Mouse (Mus musculus) spleen, postnatal 10 days (tissue): ENCODE results near the gene Col4a2.

Experiments used
- DNase-seq, 2 experiments: peaks; one replicate each; pipeline ENCODE4 v3.0.0; 2021 to 2022; ENCODE audit warnings: low spot score in 2 of 2

The Col4a2 gene

GRCm38 (mm10) chr8:11323681-11324080, 11.1 kb downstream of the Col4a2 start:
- DNase-seq, result no peak

- DNase-seq, result no peak
Observed at GRCm38 (mm10) chr8:11324801-11325395, 12.3 kb downstream of the Col4a2 start.

DNA sequence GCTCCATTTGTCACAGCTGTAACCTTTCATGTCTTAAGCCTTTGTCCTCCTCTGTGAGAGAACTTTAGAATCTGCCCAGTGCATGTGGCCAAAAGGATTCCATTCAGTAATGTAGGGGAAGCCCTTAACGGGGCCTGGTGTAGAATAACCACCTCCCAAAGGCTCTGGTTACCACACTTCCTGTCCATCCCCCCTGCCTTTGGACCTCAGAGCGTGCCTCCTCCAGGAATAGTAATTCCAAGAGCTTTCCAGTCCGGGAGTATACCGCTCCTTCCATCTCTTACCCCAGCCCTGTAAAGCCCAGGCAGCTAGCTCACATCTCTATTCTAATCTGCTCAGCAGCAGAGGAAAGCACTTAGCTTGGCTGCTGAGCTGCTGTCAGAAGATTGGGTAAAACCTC, 14.7 kb downstream of the Col4a2 start:
- DNase-seq, result no peak

GRCm38 (mm10) chr8:11327722-11328417, 15.3 kb downstream of the Col4a2 start:
- DNase-seq, result no peak

- no peak for DNase-seq
Observed at GRCm38 (mm10) chr8:11331561-11331960, 19.0 kb downstream of the Col4a2 start.

GRCm38 (mm10) chr8:11333746-11334145, 21.1 kb downstream of the Col4a2 start:
- no peak for DNase-seq

GRCm38 (mm10) chr8:11334493-11334892, 21.9 kb downstream of the Col4a2 start:
- no peak for DNase-seq

DNA sequence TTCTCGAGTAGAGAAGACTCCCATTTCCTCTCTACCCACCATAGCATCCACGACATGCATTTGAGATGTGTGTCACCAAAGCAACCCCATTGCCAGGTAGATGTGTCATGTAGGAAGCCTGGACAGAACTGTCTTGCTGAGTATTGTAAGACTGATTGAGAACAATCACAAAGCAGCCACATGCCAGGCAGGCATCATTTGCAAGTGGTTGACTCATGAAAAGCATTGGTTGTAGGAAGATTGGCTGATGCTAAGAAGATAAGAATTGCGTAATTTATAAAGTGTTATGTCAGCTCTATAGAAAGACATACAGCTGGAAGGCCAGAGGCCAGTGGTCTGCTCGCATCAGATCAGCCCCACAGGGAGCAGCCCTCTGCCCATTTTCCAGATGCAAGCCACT, 22.6 kb downstream of the Col4a2 start:
- no peak for DNase-seq

DNA sequence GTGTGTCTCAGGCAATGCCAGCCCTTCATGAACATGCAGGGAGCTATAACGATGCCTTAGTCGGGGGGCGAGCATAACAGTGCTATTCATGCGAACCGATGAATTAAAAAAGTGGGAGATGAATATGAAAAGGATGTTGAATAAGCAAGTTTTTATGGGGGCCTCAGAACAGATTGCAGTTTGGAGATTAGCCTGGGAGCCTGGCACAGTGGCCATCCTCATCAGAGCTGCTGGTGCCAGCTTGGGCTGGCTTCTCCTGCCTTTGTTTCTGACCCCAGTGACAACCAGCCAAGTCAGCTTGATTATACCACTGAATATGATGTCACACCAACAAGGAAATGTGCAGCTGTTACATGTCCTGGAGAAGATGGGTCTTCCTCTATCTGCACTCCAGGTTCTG, 23.7 kb downstream of the Col4a2 start:
- DNase-seq, result no peak

- DNase-seq, result no peak
Observed at GRCm38 (mm10) chr8:11337642-11338041, 25.0 kb downstream of the Col4a2 start.

DNA sequence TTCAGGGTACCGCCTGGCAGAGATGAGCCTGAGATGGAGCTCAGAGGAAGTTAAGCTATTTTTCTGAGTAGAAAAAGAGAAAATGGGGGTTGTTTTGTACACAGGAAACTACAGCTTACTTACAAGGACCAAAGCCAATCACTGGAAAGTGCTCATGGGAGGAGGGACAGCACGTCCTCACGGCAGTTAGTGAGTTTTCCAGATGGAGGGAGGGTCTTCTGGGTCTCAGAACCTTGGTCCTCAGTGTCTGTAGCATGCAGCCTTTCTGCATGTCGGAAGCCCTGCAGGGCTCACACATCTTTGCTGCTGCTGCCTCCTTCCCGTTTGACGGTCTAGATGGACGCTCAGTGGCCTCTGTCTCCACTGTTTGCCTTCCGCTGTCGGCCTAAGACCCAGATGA, 25.9 kb downstream of the Col4a2 start:
- DNase-seq, result no peak

DNA sequence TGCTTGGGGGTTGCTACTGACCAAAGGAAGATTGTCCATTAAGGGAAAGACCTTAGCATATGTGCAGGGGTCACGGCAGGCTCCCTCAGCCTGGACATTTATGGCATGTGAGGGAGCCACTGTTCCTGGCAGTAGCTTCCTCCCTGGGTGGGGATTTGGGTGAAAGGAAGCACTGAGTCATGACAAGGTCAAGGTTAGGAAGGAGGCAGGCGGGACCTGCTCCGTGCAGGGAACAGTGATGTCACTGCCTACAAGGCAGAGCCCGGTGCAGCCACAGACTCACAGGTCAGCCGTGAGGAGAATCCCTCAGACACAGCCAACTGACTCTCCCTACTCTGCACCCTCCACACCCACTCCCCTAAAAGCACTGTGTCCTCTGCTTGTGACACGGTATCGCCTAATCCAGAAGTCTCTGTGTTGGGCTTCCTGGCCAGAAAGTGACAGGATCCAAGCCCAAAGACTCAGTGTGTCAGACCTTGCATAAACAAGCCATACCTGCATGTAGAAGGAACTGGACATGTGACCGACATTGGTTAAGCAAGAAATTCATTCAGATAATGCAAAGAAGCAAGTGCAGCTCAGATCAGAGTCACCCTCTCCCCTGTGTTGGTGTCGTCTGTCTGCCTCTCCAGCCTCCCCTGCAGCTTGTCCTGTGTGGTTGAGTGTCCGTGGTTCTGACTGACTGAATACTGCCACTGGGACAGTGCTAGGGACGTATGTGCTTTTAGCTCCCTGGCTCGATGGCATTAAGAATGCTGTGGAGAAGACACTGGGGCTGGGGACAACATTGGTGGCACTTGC, 27.9 kb downstream of the Col4a2 start:
- no peak for DNase-seq

DNA sequence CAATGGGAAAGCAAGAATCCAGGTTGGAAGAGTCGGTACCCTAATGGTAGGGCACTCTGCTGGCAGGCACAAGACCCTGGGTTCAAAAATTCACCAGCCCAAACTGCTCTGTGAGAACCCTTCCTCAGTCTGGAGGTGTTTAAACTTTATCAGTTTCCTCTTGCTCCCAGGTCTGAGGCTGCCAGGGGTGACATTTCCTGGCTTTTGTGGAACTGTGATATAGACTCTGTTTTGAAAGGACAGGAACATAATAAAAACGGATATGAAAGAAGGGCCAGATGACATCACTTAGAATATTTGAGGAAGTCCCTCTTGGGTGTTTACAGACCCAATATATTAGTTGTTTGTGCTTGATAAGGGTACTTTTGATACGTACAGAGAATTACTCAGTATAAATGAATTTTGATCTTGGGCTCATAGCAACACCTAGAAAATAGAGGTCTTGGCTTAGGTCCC, 28.5 kb downstream of the Col4a2 start:
- no peak for DNase-seq

DNA sequence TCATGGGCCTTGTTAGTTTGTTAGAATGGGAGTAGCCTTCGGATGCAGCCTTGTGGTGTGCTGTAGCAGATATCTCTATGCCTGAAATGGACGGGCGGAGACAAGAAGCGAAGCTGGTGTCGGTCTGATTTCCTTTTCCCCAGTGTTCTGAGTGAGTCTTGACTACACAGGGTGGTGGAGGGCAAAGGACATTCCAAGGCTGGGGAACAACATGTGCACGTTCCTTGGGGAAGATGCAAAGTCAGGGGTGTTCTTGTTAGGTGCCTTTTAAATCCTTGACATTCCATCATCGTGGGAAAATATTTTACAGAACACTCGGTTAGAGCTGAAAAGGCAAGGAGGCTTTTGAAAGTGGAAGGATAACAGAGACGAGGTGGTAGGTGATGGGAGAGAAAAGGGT, 31.9 kb downstream of the Col4a2 start:
- DNase-seq, result no peak

DNA sequence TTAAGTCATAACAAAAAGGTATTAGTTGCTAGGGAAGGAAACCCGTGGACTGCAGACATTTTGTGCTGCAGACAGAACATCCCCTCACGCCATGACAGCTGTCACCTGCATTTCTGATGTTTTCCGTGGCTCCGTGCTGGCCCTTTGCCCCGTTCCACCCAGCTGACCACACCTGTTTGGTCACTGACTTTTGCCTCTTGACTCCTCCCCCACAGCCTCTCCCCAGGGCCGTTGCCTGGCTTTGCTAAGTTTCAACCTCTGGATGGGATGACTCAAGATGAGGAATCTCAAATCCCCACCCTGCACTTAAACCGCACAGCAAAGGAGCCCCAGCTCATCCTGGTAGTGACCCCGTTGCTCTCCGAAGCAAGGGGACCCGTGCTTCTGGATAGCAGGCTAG, 33.6 kb downstream of the Col4a2 start:
- no peak for DNase-seq

GRCm38 (mm10) chr8:11347699-11348098, 35.1 kb downstream of the Col4a2 start:
- no peak for DNase-seq

GRCm38 (mm10) chr8:11348622-11349021, 36.0 kb downstream of the Col4a2 start:
- no peak for DNase-seq

GRCm38 (mm10) chr8:11351355-11351754, 38.8 kb downstream of the Col4a2 start:
- DNase-seq, result no peak

GRCm38 (mm10) chr8:11352514-11352913, 39.9 kb downstream of the Col4a2 start:
- no peak for DNase-seq

GRCm38 (mm10) chr8:11354800-11355451, 42.3 kb downstream of the Col4a2 start:
- DNase-seq, result no peak

- no peak for DNase-seq
Observed at GRCm38 (mm10) chr8:11355900-11356299, 43.3 kb downstream of the Col4a2 start.

DNA sequence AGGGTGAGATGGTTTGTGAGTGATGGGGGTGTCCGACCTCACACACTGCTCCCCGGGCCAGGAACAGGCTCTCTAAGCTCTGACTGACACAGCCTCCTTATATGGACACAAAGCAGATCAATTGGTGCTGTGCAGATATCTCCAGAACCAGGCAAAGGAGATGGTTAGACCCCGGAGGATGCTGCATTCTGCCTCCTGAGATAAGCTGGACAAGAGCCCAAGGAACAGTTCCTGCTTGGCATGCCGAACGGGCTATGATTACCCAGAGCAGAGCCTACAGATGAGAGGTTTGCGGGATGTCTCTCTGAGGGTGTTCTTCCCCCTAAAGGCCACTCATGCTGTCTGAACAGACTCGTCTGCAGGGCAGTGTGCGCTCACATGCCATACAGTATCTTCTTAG, 44.2 kb downstream of the Col4a2 start:
- no peak for DNase-seq
